13 mouse cellular contexts compared by ENCODE assay signal in the genomic region with DNA sequence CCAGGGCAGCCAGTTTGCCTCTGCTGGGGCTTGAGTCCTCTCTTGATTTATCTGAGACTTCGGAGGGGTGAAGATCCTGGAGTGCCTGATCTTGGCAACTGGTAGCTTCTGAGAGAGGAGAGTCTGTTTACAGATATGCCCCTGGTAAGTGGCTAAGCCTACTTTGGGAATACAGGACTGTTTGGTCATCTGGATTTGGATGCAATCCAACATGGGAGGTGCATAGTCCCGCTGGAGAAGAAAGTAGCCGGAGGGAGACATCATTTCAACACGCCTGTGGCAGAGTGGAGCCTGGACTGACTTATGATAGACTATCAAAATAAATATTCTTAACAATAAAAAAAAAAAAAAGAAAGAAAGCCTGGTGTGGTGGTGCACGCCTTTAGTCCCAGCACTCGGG. TPM values are rescaled to one million over a fixed set of nuclear protein-coding genes. Genes with fewer than 3 reads are reported as not detected.
"Had no signal": no experiment of that assay in that cellular context is flagged by ENCODE, and none has a peak within 500 bp of the region (broad histone marks: within the 10 kb centered on the region; RNA-seq: fewer than 3 reads in every experiment).

No protein-coding gene starts in this region.

- H3K4me3 ChIP-seq: limb, embryonic 13.5 days; liver, embryonic 15.5 days; midbrain, embryonic 10.5 days; myocyte; neural tube, embryonic 15.5 days had no signal

- DNase-seq: kidney, adult 8-10 months; kidney, postnatal 25 days; left cerebral cortex, postnatal 4 days; midbrain, embryonic 14.5 days; right cerebral cortex, adult 18-20 months; right cerebral cortex, postnatal 25 days; thymus, postnatal 4 days had no signal

RNA-seq across cellular contexts. Expression of a gene that starts 49.1 kb away (rescaled TPM):
- total RNA-seq: left cerebral cortex, postnatal 4 days; megakaryocyte, adult 5-6 weeks had no signal
